Mouse (Mus musculus): Measurements from ENCODE around the gene Lhfpl3.

DNA sequence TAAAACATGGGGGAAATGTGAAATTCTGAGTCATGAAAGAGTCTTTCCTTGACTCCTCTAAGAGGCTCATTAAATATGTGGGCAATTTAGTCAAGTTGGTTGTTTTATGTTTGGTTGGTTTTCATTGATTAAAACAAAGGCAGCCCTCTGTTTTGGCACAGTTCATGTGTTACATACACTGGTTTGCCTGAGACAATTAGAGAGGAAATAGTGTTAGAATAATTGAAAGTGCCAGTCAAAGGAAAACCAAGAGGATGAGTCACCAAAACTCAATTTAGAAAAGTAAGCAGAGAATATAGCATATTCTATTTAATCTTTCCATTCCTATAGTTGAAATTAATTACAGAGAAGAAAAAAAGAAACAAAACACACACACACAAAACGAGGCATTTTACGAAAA, 240.9 kb downstream of the Lhfpl3 start:
- TF ChIP-seq EP300 (IDR thresholded peaks at IDR 0.05; ENCODE audit: insufficient read depth, low read depth, low read length) (no peak), CTCF (IDR thresholded peaks at IDR 0.05) (no peak), POLR2A (IDR thresholded peaks at IDR 0.05; ENCODE audit: insufficient read depth, low read depth, low read length) (no peak)

Data from heart, adult 2 months (tissue).